Mouse (Mus musculus) frontal cortex, postnatal 14 days (tissue): ENCODE results near the gene Runx1.

ENCODE experiments used
- DNase-seq, 2 experiments: peaks; one replicate each; pipeline ENCODE4 v3.0.0; 2022; ENCODE audit warnings: low spot score in 2 of 2

The Runx1 gene

DNA sequence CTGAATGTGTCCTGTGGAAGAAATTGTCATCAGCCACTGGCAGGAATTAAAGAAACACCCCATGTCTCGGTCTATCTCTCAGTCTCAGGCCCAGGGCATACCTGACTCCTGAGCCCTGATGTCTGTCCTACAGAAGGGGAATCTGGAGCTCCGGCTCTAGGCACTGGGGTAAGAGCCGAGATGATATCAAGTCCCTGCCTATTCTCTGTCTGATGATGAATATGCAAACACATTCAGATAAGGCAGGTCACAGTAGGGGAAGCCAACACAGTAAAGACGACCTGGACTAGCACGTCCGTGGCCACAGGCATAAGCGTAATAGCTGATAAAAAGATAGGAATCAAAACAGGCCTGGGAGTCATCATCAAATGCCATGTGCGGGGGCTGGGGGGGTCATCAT is 32.2 kb downstream of the Runx1 start:
- no peak for DNase-seq

DNA sequence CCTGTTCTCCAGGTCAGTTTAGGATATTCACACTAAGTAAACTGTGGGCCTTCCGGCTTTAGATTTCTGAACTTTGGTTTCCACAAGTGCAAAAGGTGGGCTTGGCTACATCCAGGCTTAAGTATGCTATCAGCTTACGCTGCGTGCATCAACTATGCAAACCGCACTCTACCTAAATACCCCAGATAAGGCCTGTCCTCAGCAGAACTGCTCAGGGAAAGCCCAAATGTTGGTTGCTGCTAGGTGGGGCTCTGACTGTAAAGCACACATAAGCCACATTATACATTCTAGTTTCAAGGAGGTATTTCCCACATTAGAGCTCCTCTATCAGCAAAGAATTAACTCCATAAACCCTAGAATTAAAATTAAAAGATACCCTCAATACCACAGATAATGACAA is 33.0 kb downstream of the Runx1 start:
- DNase-seq = no peak

DNA sequence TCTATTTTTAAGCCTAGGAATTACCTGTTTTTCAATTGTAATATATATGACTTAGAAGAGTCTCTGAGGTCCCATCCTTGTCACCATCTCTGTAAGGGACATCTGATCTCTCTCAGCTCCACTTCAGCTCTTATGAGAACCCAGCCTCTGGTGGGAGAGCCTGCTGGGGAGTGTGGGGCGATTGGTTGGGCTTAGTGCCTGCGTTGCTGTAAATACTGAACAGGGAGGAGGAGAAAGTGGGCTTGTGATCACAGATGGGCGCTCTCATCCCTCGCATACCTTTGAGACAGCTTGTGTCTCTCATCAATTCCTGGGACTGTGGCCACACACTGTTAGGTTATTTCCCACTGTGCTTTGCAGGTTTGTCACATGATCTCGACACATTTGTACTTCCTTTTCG is 35.3 kb downstream of the Runx1 start:
- DNase-seq = no peak

DNA sequence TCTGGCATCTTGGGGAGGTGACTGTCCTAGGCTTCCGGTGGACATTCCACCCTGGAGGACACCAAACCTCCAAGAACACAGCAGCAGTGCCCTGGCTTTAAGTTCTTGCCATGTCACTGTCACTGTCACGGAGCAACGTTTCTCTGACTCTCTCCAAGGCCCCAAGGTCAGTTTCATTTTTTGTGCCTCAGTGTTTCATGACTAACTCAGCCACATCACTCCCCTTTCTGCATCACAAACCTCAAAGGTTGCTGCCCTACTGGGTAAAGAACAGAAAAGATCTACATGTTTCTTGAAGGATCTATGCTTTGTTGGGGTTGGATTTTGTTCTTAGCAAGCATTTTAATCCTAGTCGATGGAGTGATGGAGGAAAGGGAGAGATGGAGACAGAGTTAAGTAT is 36.1 kb downstream of the Runx1 start:
- DNase-seq = no peak

DNA sequence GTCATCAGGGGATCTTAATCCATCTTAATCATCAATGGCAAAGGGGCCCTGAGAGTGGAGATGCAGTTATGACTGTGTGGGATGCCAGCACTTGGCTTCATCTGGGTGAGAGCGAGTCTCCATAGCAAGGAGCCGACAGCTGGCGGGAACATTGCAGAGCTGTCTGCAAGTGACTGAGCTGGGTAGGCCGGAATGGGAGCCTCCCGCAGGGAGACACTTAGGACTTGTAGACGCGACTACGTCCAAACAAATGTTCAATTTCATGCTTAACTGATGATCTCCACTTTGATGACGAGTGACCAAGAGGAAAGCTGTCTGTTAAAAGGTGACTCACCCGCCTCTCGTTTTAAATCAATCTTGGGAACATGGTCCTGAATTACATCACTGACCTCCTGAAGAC is 37.5 kb downstream of the Runx1 start:
- no peak for DNase-seq

DNA sequence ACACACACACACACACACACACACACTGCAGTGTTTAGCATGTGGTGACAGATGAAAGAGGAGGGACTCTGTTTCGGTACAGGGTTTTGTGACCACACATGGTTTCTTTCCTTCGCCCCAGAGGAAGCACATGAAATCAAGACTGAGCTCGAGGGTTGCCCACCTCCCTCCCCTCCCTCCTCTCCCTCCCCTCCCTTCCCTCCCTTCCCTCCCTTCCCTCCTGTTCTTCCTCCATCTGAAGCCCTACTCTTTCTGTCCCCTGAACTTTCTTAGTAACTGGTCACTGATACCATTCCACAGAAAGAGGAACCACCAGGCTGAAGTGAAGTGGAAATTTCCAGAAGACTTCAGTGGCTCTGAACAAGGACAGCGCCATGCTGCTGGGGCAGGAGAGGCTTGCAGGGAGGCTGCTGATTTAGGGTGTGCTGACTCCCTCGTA is 39.0 kb downstream of the Runx1 start:
- DNase-seq = no peak

DNA sequence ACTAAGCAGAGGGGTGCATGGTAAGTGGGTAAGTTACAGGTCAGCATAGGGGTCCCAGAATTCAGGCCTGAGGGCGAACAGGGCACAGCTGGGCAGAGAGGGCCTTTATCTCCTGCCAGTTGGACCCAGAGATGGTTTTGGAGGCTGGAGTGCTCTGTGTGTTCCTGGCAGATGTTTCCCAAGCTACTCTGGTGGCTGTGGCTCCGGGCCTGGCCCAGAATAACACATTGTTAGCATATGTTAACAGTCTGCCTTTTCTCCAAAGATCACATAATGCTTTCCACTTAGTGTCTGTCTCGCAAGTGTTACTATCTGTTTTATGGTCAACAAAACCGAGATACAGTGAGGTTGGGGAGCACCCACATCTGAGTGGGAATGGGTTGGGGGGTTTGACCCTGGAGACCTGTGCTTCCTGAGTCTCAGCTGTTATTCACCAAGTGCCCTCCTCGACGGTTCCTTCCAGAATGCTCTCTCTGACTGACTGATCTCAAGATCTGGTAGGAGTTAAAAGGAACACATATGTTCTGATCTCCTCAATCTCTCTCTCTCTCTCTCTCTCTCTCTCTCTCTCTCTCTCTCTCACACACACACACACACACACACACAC is 39.6 kb downstream of the Runx1 start:
- no peak for DNase-seq

DNA sequence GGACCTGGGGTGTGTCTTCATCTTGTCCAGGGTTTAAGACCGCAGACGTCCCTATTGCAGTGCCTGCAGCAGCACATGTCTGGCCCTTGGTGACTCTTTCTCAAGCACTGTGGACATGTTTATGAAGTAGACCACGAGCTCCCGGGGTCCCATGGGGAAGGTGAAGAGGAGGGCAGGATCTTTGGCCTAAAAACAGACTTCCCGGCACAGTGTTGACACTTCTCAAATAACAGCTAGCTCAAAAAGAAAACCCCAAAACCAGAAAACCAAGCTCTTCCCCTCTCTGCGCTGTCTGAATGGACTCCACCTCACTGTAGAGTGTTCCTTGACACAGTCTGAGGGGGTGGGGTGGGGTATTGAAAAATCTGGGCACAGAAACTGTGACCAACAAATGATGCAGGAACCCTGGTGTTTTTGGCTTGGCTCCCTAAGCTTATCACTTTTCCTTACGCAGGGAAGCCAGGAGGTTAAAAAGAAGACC is 42.3 kb downstream of the Runx1 start:
- no peak for DNase-seq

DNA sequence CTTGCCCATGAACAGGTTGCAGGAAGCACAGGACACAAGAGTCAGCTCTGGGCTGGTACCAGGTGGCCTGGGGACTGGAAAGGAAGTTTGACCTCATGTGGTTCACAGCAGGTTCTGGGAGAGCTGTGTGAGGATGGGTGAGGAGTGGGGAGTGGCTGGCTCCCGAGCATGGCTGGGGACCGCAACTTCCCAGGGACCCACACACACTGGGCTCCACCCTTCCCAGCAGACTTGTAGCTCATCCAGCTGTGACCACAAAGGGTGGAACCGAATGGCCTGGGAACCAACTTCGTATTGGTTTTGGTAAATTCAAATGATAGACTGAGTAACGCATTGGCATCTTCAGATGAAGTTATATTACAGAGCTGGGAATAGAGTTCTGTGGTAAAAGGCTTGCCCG is 43.5 kb downstream of the Runx1 start:
- no peak for DNase-seq

DNA sequence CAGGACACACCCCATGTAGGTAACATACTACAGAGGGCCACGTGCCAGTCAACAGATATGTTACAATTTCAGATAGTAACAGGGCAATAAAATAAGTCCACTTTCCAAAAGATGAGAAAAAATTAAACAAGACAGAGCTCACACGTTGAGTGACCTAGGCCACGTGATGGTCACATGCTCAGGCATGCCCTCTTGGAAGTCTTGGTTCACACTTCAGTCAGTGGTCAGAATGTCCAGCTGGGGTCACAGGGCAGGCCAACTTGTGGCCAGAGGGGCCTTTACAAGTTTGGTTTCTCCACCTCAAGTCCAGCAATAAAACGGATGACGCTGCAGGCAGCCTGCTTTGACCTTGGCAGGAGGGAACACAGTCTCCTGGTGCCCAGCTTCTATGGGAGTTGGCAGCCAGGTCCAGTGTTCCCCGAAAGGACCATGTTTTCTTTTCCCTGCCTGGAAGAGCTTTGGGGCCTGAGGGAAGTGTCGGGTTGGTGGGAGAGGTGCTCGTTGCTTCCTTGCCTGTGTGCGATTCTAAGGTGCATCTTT is 46.0 kb downstream of the Runx1 start:
- no peak for DNase-seq

DNA sequence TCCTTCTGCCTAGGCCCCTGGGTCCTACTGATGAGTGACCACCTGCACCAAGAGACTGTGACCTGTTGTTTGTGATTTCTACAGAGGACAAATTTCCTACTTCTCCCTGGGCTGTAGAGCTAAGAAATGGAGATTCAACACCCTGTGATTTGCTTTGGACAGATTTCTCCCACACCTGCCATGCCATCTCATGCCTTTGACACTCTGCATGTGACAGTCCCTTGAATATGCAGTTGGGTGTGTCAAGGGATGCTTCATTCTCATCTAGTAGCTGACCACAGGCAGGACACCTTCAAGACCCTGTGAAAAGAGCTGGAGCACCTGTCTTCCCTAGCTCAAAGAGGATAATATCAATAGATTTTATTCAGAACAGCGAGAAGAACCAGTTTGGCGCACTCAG is 46.8 kb downstream of the Runx1 start:
- no peak for DNase-seq

DNA sequence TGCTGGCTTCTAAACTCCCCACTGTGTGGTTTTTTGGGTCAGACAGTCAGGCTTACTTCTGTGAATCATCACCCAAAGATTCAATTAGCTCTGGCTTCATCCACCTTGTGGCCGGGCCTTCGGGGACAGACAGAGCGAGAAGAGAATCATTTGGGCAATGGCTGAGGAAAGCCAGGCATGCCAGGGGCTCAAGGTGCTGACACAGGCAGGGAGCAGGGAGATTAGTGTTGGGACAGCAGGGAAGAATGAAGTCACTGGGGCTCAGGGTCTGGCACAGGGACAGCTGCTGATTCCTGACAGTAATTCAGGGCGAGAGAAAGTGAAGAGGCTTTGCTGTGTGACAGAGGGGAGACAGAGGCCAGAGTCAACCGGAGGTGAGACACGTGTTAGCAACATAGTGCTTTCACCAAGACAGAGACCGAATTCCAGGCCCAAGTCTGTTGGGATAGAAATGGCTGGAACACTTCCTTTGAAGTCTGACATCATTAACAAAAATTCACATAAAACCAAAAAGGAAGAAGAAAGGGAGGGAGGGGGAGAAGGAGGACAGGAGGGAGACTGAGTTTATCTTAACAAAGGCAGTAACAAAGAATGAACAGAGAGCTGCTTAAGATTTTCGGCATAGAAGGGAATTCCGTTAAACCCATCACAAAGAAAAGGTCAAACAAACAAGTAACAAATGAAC is 47.7 kb downstream of the Runx1 start:
- DNase-seq = no peak

DNA sequence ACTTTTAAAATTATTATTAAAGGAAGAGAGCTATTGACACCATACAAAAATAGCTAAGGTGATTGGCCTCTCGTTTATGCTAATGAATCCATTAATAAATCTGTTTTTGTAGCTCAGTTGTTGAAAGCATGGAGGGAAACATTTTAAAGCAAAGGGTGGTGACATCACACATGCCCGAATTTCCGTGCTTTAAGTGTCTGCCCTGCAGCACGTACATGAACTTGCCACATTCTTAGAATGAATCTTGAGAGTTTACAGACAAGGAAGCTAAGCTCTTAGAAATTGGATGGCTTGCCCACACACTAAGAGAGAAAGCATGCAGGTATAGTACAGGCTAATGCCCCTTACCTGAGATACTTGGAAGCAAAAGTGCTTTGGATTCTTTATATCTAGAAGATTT is 58.1 kb downstream of the Runx1 start:
- no peak for DNase-seq

DNA sequence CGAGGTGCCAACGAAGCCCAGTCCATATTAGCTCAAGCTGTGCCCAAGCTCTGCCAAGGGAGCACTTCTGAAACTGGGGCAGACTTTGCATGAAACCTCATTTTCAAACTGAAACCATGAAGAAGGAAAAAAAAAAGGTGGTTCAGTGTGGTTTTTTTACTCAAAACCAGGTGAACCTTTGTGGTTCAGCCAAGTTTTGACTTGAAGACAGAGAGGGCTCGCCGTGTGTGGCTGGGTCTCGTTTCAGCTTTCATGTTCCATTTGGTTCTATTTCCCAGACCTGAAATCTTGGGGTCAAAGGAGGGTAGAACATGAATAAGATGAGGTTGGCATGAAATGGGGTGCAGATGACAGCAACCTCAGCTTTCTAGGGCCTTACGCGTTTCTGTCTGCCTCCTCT is 58.5 kb downstream of the Runx1 start:
- no peak for DNase-seq

DNA sequence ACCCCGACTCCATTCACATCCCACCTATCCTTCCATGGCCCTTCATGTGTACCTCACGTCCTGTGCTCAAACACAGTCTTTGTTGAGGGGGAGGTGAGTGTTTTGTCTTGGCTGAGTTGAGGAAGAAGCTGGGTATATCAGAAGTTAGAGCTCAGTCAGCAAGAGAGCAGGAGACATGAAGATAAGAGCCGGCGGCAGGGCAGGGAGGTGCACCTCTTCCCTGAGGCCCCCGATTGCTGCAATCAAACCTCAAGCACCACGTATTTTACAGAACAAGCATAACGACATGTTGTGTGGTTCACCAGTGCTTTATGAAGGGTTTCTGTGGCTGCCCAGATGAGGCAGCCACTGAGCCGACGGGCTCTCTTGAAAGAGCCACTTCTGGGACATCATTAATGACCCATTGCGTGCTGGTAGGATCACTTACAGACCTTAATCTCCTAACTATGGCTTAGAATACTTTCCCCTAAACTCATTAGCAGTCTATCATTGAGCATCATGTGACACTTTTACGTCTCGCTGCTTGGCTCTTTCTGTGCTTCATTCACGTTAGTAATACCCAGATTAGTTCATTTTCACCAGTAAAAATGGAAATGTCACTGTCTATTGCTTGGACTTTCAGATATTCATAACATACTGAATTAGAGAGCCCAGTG is 61.1 kb downstream of the Runx1 start:
- DNase-seq = no peak

DNA sequence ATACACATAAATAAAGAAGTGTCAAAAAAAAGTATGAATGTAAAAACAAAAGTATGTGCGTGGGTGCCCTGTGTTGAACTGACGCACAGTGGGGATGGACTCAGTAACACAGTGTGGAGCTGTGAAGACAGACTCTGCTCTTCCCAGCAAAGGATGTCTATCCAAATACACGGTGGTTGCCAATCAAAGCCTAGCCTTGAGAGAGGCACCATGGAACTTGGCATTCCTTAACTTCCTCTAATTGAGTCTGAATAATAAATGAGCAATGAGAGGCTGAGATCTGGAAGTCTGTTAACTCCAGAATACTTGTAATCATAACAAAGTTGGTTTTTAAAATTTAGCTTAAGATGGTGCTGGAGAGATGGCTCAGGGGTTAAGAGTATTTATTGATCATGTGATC is 62.3 kb downstream of the Runx1 start:
- DNase-seq = no peak

DNA sequence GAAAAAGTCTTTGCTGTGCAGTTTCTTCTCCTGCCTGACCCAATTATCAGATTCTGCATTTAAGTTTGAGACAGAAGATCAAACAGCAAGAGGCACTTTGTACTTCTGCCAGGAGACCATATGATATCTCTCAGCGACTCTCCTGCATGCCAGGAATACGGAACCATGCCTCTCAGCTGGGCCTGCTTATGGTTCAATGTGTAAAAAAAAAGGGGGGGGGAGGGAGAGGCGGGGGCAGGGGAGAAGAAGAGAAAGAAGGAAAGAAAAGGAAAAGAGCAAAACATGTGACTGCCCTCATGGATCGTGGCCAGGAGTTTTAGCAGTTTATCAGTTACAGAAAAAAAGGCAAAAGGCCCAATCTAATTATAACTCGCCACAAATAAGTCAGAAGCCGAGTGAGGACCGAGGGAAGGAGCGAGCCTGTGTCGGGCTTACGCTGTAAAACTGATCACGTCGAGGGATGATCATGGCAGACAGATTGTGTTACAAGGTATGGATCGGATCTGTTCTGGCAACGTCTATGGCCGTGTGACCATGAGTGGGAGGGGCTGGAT is 63.9 kb downstream of the Runx1 start:
- no peak for DNase-seq

DNA sequence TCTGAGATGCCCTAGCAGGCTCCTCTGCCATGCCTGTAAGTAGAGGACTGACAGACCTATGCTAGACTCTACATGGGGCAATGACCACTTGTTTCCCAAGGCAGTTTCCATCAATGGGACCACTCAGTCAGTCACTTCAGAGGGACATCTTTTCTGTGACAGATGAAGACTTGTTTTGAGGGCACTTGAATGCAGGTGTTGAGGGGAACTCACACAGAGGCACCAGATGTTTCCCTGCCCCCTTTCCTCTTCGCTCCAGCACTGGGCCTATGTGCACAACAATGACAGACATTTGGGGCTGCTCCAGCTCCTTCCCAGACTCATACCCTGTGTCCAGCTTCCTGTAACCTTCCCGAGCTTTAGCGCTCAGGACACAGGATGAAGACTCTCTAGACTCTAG is 65.9 kb downstream of the Runx1 start:
- no peak for DNase-seq

DNA sequence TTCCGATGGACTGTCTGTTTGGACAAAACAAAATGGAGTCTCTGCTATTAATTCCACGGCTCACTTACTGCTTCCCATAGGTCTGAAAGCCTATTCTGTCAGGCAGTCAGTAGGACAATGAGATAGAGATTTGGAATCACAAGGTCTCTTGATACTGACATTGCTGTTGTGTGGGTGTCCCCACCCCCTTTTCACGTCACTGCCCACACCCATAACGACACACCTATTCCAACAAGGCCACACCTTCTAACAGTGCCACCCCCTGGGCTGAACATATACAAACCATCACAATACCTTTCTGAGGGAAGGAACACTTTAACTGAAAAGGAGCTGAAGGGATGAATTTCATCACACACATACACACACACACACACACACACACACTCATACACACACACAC is 68.4 kb downstream of the Runx1 start:
- DNase-seq = no peak

DNA sequence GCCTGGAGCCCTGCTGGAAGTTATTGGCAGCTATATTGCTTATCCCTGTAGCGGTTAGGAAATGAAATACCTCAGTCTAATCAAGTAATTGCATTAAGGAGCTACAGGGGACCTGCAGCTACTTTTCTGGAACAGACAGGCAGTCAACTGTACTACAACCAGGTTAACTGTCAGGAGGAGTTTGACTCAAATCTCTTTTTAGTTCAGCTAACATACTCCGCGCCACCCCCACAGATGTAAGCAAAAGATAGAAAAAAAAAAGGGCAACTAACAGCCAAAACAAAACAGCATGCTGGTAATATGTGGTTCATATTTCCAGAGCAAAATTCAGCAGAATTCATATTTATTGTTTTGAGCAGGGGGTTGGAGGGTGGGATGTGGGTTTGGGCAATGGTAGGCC is 72.0 kb downstream of the Runx1 start:
- no peak for DNase-seq

DNA sequence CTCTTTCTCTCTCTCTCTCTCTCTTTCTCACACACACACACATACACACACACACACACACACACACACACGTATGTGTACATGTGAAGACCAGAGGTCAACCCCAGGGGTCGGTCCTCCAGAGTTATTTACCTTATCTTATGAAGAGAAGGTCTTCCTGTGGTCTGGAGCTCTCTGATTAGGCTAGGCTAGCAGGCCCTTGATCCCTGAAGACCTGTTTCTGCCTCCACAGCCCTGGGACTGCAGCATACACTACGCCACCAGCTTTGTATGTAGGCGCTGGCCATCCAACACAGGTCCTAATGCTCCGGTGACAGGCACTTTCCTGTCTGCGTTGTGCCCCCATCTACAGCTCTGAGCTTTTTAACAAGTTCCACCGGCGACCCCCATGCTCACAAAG is 72.8 kb downstream of the Runx1 start:
- DNase-seq = no peak

DNA sequence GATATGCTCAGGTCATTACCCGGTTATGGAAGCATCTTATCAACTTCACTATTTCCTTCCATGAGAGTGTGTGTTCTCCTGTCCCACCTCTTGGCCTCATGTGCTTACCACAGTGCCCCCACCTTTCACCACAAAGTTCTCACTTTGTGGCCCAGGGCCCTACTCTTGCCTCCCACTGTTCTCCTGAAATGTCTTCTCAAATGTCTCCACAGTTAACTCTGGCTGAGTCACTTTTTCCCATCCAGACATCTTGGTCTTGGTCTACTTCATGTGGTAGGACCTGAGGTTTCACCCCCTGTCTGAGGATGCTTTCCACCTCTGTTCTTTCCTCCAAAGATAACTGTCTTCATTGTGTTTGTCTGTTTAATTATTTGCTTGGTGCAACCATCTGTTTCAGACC is 77.7 kb downstream of the Runx1 start:
- DNase-seq = no peak

DNA sequence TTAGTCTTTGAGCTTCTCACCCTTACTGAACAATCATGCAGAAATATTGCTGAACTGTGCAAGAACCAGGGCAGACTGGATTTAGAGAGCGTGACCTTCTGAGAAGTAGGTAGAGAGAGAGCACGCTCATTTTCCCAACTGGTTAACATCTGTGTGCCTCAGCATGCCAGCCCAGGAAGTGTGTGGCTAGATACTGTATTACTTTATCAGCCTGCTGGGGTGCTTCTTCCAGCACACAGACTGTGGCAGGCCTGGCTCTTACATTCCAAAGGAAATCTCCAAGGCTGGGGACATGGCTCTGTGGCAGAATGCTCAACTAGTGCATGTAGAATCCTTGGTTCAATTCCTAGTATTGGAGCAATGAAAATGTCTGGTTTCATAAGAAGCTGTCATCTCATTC is 78.9 kb downstream of the Runx1 start:
- DNase-seq = no peak
